Mouse (Mus musculus): ENCODE data around the gene Kcnj15. TPM values are rescaled to one million over a fixed set of nuclear protein-coding genes. Genes with fewer than 3 reads are reported as not detected.

Kcnj15 gene
- polyA plus RNA-seq, 1 experiment = 0.04 TPM

DNA sequence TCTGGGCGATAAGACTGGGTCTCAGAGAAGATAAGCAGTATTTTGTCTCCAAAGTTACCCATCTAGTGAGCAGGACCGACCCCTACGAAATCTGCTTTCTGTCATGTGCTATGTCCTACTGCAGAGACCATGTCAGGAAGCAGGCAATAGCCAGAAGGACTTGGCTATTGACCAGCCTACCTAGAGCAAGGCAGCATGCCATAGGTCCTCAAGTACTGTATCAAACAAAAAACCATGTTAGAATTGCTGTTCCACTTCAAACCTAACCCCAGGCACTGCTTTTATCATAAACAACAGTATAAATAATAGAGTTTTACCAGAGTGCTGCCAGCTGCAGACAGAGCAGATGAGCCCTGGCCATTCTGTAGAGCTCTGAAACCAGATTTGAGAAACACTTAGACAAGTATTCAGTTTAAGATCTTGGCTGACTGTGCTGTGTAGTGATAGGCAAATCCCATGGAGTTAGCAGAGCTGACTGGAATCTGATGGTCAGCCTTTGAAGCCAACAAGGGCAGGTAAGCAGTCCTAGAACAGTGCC is 50.5 kb downstream of the Kcnj15 start:
- TF ChIP-seq POLR2A (IDR thresholded peaks at IDR 0.05; ENCODE audit: extremely low read depth, insufficient read depth, low read length) (no peak), CTCF (IDR thresholded peaks at IDR 0.05; ENCODE audit: extremely low read depth, insufficient read depth, low read length) (no peak)
- Histone ChIP-seq H3K4me1 (ENCODE audit: control insufficient read depth, insufficient read depth, low read length) (no peaks in the 10 kb centered on the region), H3K27ac (ENCODE audit: insufficient read depth, low read length) (no peak overlapping the region), H3K4me3 (ENCODE audit: insufficient read depth, low read length) (no peak overlapping the region)

DNA sequence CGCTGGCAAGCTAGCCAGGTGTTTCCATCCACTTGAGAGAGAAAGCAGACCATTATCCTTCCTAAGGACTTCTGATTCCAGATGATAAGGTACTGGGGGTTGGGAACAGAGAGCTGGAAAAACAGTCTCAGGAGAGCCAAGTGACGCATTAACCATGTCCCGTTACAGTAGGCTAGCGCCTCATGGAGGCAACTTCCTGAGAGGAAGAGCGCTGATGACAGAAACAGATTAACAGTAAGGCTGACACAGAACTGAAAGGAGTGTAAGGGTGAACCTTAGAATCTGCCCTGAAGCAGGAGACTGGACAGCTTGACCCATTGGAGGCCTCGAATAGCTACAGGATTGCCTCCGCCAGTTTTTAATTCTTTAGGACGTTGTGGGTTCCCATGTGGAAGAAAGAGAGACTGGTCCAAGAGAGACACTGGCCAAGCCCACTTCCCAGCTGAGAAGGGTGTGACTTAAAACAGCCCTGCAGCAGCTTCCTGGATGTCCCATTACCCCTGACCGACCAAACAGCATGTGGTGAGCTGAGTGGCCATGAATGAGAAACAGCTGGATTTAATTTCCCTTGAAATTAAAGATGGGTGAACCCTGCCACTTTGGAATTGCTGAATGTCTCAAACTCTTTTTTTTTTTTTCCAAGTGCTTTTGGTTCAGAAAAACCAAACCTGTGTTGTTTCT is 64.7 kb downstream of the Kcnj15 start:
- TF ChIP-seq POLR2A (IDR thresholded peaks at IDR 0.05; ENCODE audit: extremely low read depth, insufficient read depth, low read length) (no peak), CTCF (IDR thresholded peaks at IDR 0.05; ENCODE audit: extremely low read depth, insufficient read depth, low read length) (no peak)
- Histone ChIP-seq H3K27ac (ENCODE audit: insufficient read depth, low read length) (no peak overlapping the region), H3K4me1 (ENCODE audit: control insufficient read depth, insufficient read depth, low read length) (no peaks in the 10 kb centered on the region), H3K4me3 (ENCODE audit: insufficient read depth, low read length) (no peak overlapping the region)

DNA sequence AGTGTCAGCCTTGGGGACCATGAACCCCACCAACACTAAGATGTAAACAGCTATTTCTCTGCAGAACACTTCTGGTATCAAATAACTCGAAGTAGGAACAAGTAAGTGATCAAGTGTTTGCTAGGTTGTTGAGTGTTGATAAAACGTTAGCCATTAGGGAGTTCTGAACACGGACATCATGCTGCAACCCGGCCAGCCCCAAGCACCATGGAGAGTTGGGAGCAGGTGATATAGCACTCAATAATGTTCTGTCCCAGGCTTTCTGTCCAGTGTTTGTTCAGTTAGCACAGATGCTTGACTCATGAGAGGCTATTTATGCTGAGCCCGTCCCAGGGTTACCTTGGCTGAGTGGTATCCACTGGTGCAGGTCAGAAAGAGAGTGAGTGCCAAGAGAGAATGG is 74.8 kb downstream of the Kcnj15 start:
- Histone ChIP-seq H3K4me1 (ENCODE audit: control insufficient read depth, insufficient read depth, low read length) (0 out of 2 replicates have a peak, but pooled peaks cover 2% of the 10 kb centered on the region), H3K27ac (ENCODE audit: insufficient read depth, low read length) (no peak overlapping the region), H3K4me3 (ENCODE audit: insufficient read depth, low read length) (no peak overlapping the region)
- TF ChIP-seq POLR2A (IDR thresholded peaks at IDR 0.05; ENCODE audit: extremely low read depth, insufficient read depth, low read length) = no peak
- no peak for TF ChIP-seq CTCF (IDR thresholded peaks at IDR 0.05; ENCODE audit: extremely low read depth, insufficient read depth, low read length)

DNA sequence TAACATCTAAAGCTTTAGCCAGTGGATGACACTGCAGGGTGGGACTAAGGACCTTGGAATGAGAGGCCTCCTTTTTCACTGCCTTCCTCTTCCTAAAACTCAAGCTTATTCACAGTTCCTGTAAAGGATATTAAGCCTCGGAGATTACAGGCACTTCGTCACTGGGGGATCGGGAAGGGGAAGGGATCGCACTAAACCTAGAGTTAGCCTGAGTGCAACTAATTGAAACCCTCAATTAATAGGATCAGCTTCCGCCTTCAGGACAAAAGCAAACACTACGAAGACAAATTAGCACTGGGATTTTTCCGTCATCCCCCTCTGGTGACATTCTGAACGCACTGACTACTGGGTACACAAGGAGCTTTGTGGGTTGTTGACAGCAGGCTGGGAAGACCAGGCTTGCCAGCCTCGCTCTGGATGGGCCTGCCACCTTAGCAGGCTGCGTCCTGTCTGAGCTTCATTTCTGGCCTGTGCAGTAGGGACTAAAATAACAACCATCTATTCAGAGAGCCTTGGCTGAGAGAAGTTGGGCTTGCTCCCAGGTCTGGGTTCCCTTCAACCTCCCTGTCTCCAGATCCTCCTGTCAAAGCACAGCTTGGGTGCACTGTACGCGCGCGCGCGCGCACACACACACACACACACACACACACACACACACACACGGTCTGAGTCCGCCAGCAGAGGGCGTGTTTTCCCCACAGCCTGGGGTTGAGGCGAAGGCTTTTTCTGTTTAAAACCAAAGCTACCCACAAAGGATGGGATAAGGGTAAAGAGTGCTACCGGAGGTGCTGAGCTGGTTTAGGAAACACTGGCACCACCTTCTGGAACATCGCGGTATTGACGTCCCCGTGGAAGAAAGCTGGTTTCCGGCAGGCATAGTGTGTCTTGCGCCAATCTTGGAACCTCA is 83.8 kb downstream of the Kcnj15 start:
- H3K4me3 ChIP-seq (ENCODE audit: insufficient read depth, low read length) = no peak overlapping the region
- peak; percentile 87 for TF ChIP-seq CTCF (IDR thresholded peaks at IDR 0.05; ENCODE audit: extremely low read depth, insufficient read depth, low read length)
- no peak for TF ChIP-seq POLR2A (IDR thresholded peaks at IDR 0.05; ENCODE audit: extremely low read depth, insufficient read depth, low read length)
- H3K27ac ChIP-seq (ENCODE audit: insufficient read depth, low read length) = no peak overlapping the region
- no peaks in the 10 kb centered on the region for H3K4me1 ChIP-seq (ENCODE audit: control insufficient read depth, insufficient read depth, low read length)

DNA sequence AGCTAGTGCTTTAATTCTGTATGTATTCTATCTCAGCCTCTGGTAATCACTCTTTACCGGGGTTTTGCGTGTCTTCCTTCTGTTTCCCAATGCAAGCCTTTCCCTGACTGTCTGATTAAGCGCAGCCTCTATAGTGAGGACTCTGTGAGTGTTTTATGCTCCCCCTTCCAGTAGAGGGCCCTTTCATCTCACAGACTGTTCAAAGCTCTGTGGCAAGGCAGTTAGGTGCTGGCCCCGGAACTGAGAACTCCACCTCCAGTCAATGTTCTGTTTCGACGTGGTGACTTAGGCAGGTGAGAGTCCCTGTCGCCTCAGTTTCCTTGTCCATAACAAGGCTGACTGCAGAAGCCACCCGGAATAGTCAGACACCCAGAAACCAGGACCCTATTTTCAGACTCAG is 84.7 kb downstream of the Kcnj15 start:
- TF ChIP-seq CTCF (IDR thresholded peaks at IDR 0.05; ENCODE audit: extremely low read depth, insufficient read depth, low read length) = no peak
- TF ChIP-seq POLR2A (IDR thresholded peaks at IDR 0.05; ENCODE audit: extremely low read depth, insufficient read depth, low read length) = no peak

DNA sequence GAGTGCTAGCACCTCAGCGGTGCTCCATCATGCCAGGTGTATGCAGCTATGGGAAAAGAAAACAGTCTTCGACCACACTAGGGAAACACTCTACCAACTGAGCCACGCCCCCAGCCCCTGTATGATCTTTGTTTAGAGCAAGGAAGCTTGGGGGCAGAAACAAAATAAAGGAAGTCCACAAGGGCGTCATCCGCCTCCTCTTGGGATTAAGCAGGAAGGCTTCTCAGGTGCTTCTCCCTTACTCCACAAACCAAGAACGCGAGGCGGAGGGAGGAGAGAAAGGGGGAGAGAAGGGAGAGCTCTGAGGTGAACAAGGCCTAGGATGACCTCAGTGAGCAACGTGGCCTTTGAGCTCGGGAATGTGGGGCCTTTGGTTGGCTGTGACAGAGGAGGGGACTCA is 87.6 kb downstream of the Kcnj15 start:
- Histone ChIP-seq H3K4me3 (ENCODE audit: insufficient read depth, low read length) (no peak overlapping the region), H3K27ac (ENCODE audit: insufficient read depth, low read length) (no peak overlapping the region), H3K4me1 (ENCODE audit: control insufficient read depth, insufficient read depth, low read length) (no peaks in the 10 kb centered on the region)
- TF ChIP-seq POLR2A (IDR thresholded peaks at IDR 0.05; ENCODE audit: extremely low read depth, insufficient read depth, low read length) (no peak), CTCF (IDR thresholded peaks at IDR 0.05; ENCODE audit: extremely low read depth, insufficient read depth, low read length) (no peak)

More for the DNA sequence above, 84.7 kb downstream of the Kcnj15 start:
- no peak overlapping the region for H3K27ac ChIP-seq (ENCODE audit: insufficient read depth, low read length)
- H3K4me1 ChIP-seq (ENCODE audit: control insufficient read depth, insufficient read depth, low read length) = no peaks in the 10 kb centered on the region
- no peak overlapping the region for H3K4me3 ChIP-seq (ENCODE audit: insufficient read depth, low read length)

DNA sequence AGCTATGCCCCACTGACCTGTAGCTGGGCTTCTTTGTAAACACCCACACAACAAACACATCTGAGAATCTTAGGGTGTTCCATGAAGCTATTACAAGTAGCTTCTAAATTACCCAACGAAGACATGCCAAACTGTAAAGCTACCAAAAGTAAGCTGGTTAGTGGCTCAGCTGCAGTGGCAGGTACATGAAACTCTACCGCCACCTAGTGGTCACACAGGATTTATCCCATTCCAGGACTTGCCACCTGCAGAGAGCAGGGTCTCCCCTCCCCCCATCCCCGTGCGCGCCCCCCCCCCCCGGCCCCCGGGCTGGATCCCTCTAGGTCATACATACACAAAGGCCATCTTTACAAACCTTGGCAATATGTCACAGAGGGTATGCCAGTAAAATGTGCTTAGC is 88.5 kb downstream of the Kcnj15 start:
- TF ChIP-seq POLR2A (IDR thresholded peaks at IDR 0.05; ENCODE audit: extremely low read depth, insufficient read depth, low read length) = no peak
- peak; percentile 86 for TF ChIP-seq CTCF (IDR thresholded peaks at IDR 0.05; ENCODE audit: extremely low read depth, insufficient read depth, low read length)

DNA sequence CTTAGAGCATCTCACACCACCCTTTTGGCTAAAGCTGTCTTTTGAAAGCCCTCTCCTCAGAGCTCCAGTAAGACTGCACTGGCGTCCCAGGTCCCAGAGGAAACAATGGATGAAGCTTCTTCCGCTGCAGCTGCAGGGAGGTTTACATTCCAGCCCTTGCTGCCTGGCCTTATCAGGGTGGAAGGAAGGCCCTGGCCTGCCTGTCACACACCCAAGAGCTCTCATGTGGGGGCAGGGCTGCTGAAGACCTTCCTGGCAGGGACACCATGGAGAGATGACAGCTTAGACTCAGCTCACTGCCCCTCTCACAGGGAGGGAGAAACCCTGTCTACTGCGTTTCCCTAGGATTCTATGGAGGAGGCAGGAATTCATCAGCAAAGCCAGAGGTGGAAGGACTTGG is 89.8 kb downstream of the Kcnj15 start:
- Histone ChIP-seq H3K4me1 (ENCODE audit: control insufficient read depth, insufficient read depth, low read length) (no peaks in the 10 kb centered on the region), H3K4me3 (ENCODE audit: insufficient read depth, low read length) (no peak overlapping the region), H3K27ac (ENCODE audit: insufficient read depth, low read length) (no peak overlapping the region)
- TF ChIP-seq CTCF (IDR thresholded peaks at IDR 0.05; ENCODE audit: extremely low read depth, insufficient read depth, low read length) (no peak), POLR2A (IDR thresholded peaks at IDR 0.05; ENCODE audit: extremely low read depth, insufficient read depth, low read length) (no peak)

More for the DNA sequence above, 88.5 kb downstream of the Kcnj15 start:
- H3K4me3 ChIP-seq (ENCODE audit: insufficient read depth, low read length) = no peak overlapping the region
- no peaks in the 10 kb centered on the region for H3K4me1 ChIP-seq (ENCODE audit: control insufficient read depth, insufficient read depth, low read length)
- no peak overlapping the region for H3K27ac ChIP-seq (ENCODE audit: insufficient read depth, low read length)

DNA sequence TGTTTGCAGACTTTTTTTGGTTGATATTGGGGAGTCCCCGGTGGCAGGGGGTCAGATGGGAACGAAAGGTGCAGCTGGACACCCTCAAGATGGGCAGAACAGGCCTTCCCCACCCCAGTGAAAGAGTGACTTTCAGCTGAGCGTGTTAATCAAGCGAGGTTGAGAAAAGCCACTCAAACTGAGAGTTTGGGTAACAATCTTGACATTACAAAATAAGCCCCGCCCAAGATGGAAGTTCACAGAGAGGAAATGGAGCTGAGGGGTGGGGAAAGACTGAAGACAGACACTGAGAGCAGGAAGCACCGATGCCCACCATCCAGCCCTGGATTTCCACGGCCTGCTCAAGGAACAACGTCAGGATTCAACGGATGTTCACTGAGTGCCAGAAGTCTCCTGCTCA is 91.2 kb downstream of the Kcnj15 start:
- TF ChIP-seq POLR2A (IDR thresholded peaks at IDR 0.05; ENCODE audit: extremely low read depth, insufficient read depth, low read length) = no peak
- no peak for TF ChIP-seq CTCF (IDR thresholded peaks at IDR 0.05; ENCODE audit: extremely low read depth, insufficient read depth, low read length)

More for the DNA sequence above, 91.2 kb downstream of the Kcnj15 start:
- Histone ChIP-seq H3K27ac (ENCODE audit: insufficient read depth, low read length) (no peak overlapping the region), H3K4me1 (ENCODE audit: control insufficient read depth, insufficient read depth, low read length) (no peaks in the 10 kb centered on the region), H3K4me3 (ENCODE audit: insufficient read depth, low read length) (no peak overlapping the region)
